Mouse (Mus musculus) cerebellum, adult 2 months (tissue): ENCODE measurements around the gene Bcas1.

Experiments
- CTCF ChIP-seq: fragments of 200-500 bp; IDR thresholded peaks from 2 replicates; pipeline ENCODE4 v1.5.1; 2011; ENCODE audit warnings: low read depth, mild to moderate bottlenecking, control low read depth, low read length, moderate library complexity, borderline replicate concordance; ENCODE audit not compliant: insufficient read depth
- POLR2A ChIP-seq: fragments of 200-500 bp; IDR thresholded peaks from 2 replicates; pipeline ENCODE4 v1.6.1; 2011; ENCODE audit warnings: low read length, control low read depth, borderline replicate concordance; ENCODE audit not compliant: insufficient read depth

- TF ChIP-seq POLR2A, result no peak
- peak; percentile 33; the same call in 1 of the 2 replicates for TF ChIP-seq CTCF
These were observed 80.4 kb downstream of the Bcas1 start for GRCm38 (mm10) chr2:170347131-170347765.
